Mouse (Mus musculus) heart, embryonic 16.5 days (tissue): ENCODE measurements at regions not wholly inside any gene's neighbourhood (a gene's known extent, or its start where the extent isn't known, plus 50 kb on each side); places are given as distances from the start of the nearest gene placed in this dataset.

Experiments
- ATAC-seq: fragments of 200-750 bp; cut with Nextera tagmentation; replicated peaks from 2 replicates; pipeline ENCODE4 v1.8.0; 2017; ENCODE audit warnings: moderate number of reproducible peaks; ENCODE audit not compliant: insufficient read depth, low FRiP score; ENCODE audit errors: extremely low read depth
- H3K27ac ChIP-seq: fragments of 300-500 bp; sonication (generic); 2 replicates; pipeline ENCODE4 v1.5.1; 2014; ENCODE audit warnings: mild to moderate bottlenecking, low read length, control low read depth, moderate library complexity
- H3K27me3 ChIP-seq: fragments of 300-500 bp; sonication (generic); 2 replicates; pipeline ENCODE4 v1.6.1; 2014; ENCODE audit warnings: low read length, mixed read lengths; ENCODE audit not compliant: control insufficient read depth, insufficient read depth
- H3K36me3 ChIP-seq: fragments of 300-500 bp; sonication (generic); 2 replicates; pipeline ENCODE4 v1.6.1; 2014; ENCODE audit not compliant: control insufficient read depth, insufficient read depth
- H3K4me1 ChIP-seq: fragments of 300-500 bp; sonication (generic); 2 replicates; pipeline ENCODE4 v1.6.1; 2014; ENCODE audit warnings: low read length, mixed read lengths; ENCODE audit not compliant: control insufficient read depth, insufficient read depth
- H3K4me2 ChIP-seq: fragments of 300-500 bp; sonication (generic); 2 replicates; pipeline ENCODE4 v1.6.1; 2014; ENCODE audit warnings: low read depth, mild to moderate bottlenecking, control low read depth, low read length
- H3K4me3 ChIP-seq: fragments of 300-500 bp; sonication (generic); 2 replicates; pipeline ENCODE4 v1.5.1; 2014; ENCODE audit warnings: mild to moderate bottlenecking, control low read depth, low read length
- H3K9ac ChIP-seq: fragments of 300-500 bp; sonication (generic); 2 replicates; pipeline ENCODE4 v1.6.1; 2014; ENCODE audit warnings: low read length, control low read depth
- H3K9me3 ChIP-seq: fragments of 300-500 bp; sonication (generic); replicated peaks from 2 replicates; pipeline ENCODE4 v1.6.1; 2016; ENCODE audit warnings: low read length; ENCODE audit not compliant: control insufficient read depth
- WGBS: fragments of 180-500 bp; shearing (Covaris S2); extraction: QIAGEN DNeasy Blood & Tissue Kit; methylation state at CpG from one replicate; pipeline ENCODE4 v1.1.7; 2014; 5-methylcytosine and 5-hydroxymethylcytosine counted together

DNA sequence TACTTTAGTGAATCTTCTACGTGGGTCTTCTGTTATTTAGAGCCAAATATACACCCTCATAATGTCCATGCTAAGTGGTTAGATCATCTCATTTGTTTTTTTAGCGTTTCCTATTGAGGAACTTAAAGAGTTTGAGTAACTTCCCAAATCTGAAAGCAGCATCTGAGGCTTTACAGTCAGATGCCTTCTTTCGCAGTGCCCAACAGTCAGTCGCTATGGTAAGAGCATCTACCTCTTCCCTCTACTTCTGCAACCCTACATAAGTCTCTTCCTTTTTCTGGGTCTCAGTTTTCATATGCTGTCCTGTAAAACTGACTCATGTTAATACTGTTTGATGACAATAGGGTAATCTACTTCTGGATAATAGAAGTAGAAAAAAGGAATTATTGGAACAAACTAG lies 146.8 kb downstream of the Ktn1 start:
- no peaks in the 10 kb centered on the region for H3K27me3 ChIP-seq
- no peaks in the 10 kb centered on the region for H3K4me1 ChIP-seq
- no peak for ATAC-seq
- no peak overlapping the region for H3K9ac ChIP-seq
- H3K4me3 ChIP-seq = no peak overlapping the region
- no peak overlapping the region for H3K4me2 ChIP-seq
- no peak overlapping the region for H3K27ac ChIP-seq
- 0 out of 2 replicates have a peak, but pooled peaks cover 3% of the 10 kb centered on the region for H3K9me3 ChIP-seq
- WGBS = 75% methylated on average over 4 of the region's 4 CpGs
- no peaks in the 10 kb centered on the region for H3K36me3 ChIP-seq

GRCm38 (mm10) chr14:47798203-47798602 lies 150.0 kb downstream of the Ktn1 start:
- H3K36me3 ChIP-seq = no peaks in the 10 kb centered on the region
- no peak overlapping the region for H3K4me2 ChIP-seq
- peaks cover 6% of the 10 kb centered on the region for H3K4me1 ChIP-seq
- ATAC-seq = no peak
- no peaks in the 10 kb centered on the region for H3K27me3 ChIP-seq
- 0 out of 2 replicates have a peak, but pooled peaks cover 3% of the 10 kb centered on the region for H3K9me3 ChIP-seq
- H3K9ac ChIP-seq = no peak overlapping the region
- no peak overlapping the region for H3K4me3 ChIP-seq
- 60% methylated on average over 3 of the region's 3 CpGs for WGBS
- no peak overlapping the region for H3K27ac ChIP-seq

DNA sequence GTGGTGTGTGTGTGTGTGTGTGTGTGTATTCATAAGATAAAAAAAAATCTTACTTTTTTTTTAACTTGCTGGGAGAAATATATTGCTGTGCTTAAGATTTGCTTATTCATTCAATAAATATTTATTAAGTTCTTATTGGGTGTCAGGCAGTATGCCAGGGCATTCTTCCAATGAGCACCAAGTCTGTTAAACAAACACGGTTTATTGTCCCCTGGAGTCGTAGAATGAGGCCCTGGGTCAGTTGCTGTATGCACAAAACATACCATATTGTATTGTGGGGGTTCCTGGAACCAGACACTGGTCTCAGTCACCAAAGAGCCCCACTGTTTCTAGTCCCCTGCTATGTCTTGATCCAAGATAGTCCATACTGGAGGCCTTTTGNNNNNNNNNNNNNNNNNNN lies 151.3 kb downstream of the Ktn1 start:
- no peak overlapping the region for H3K9ac ChIP-seq
- H3K27ac ChIP-seq = no peak overlapping the region
- ATAC-seq = no peak
- H3K4me2 ChIP-seq = no peak overlapping the region
- no peaks in the 10 kb centered on the region for H3K36me3 ChIP-seq
- H3K27me3 ChIP-seq = no peaks in the 10 kb centered on the region
- H3K9me3 ChIP-seq = 0 out of 2 replicates have a peak, but pooled peaks cover 3% of the 10 kb centered on the region
- H3K4me3 ChIP-seq = no peak overlapping the region
- WGBS = 61% methylated on average over 2 of the region's 2 CpGs
- H3K4me1 ChIP-seq = peaks cover 6% of the 10 kb centered on the region

- Histone ChIP-seq H3K4me1 (peaks cover 6% of the 10 kb centered on the region), H3K9me3 (no peaks in the 10 kb centered on the region), H3K27ac (no peak overlapping the region), H3K4me2 (no peak overlapping the region), H3K36me3 (no peaks in the 10 kb centered on the region), H3K27me3 (no peaks in the 10 kb centered on the region), H3K9ac (no peak overlapping the region), H3K4me3 (no peak overlapping the region)
- ATAC-seq = no peak
- WGBS = 81% methylated on average over 1 of the region's 1 CpGs
Observed at GRCm38 (mm10) chr14:47805202-47805601, 157.0 kb downstream of the Ktn1 start.

DNA sequence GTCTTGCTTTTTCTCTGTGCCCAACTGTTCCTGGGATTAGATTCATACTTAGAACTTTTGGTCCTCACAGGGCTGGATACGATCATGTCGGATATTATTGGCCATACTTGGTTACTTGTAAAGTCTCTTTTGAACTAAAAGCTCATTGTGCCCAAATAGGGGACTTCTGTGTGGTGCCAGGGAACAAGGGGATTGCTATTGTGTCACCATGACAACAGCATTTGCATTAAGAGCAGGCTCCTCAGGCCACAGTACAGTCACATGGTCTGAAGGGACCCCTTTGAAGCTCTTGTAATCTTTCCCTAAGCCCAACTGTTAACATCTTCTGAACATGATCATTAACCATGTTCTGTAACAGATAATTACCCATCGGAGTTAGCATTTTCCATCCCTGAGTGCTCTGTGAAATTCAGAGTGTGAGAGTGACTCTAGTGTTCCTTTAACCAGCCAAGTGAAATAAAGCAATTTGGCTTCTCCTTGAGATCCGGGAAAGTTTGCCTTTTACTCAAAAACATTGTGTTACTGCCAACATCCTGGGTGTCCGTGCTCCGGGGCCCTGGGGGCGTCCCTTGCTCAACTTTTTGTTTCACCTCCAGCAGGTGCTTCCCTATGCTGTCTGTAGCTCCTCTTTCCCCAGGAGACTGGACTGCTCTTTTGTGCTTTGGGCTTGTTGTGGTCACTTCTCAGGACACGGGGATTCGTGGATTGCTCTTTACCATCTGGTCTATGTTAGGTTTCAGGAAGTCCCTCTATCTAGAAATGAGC lies 157.7 kb downstream of the Ktn1 start:
- Histone ChIP-seq H3K27ac (no peak overlapping the region), H3K9ac (no peak overlapping the region), H3K36me3 (no peaks in the 10 kb centered on the region), H3K4me3 (no peak overlapping the region), H3K27me3 (no peaks in the 10 kb centered on the region), H3K4me1 (peaks cover 4% of the 10 kb centered on the region), H3K4me2 (no peak overlapping the region), H3K9me3 (no peaks in the 10 kb centered on the region)
- 53% methylated on average over 9 of the region's 9 CpGs for WGBS
- ATAC-seq = no peak

DNA sequence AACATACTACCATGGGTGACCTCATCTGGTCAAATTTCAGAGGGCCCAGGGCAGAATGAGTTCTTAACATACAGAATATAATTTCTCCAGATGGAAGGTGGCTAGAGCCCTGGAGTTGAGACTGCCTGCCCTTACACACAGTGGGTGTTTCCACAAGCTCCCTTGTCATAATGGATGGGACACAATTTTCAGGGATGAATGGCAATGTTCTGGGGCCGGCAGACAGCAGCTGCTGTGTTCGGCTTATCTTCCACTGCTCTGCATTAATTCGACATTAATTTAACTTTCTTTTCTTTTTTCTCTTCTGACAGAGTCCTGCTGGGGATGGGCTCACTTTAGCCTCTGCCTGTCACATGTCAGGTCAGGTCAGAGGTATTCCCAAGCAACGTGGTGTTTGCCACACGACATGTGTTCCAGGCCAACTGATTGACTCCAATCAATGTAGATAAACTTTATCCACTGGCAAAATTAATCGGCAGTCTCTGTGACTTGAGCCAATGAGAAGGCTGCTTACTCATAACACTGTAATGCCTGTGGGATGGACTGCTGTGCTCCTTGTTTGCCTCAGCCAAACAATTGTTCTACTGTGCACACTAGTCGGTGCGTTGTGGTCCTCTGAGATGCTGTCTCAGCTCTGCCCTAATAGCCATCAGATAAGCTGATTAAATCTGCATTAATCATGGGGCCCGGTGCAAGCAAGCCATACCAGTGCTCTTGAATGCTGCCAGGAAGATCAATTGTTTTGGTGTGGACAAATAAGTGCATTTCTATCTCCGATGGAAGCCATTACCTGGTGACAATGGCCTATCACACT lies 160.1 kb downstream of the Ktn1 start:
- WGBS = 59% methylated on average over 10 of the region's 10 CpGs
- Histone ChIP-seq H3K36me3 (no peaks in the 10 kb centered on the region), H3K27ac (no peak overlapping the region), H3K4me3 (no peak overlapping the region), H3K4me1 (no peaks in the 10 kb centered on the region), H3K9ac (no peak overlapping the region), H3K27me3 (no peaks in the 10 kb centered on the region), H3K9me3 (no peaks in the 10 kb centered on the region), H3K4me2 (no peak overlapping the region)
- no peak for ATAC-seq

DNA sequence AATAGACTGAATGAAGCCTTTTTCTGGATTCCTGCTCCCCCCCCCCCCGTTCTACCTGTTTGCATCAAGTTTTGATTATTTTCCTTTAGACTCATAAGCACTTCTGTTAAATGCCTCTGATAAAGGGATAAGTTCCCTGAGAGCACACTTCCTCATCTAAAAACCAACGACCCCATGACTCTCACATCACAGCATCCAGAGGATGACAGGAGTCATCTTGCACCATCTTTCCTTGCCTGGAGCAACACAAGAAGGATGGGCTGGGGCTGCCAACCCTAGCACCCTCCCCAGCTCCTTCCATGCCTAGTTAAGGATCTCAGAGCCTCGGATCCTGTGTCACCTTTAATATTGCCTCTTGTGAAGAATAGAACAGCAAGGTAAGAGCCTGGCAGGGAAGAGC lies 170.0 kb downstream of the Ktn1 start:
- Histone ChIP-seq H3K4me1 (no peaks in the 10 kb centered on the region), H3K9me3 (no peaks in the 10 kb centered on the region), H3K4me2 (no peak overlapping the region), H3K4me3 (no peak overlapping the region), H3K36me3 (no peaks in the 10 kb centered on the region), H3K9ac (no peak overlapping the region), H3K27ac (no peak overlapping the region), H3K27me3 (no peaks in the 10 kb centered on the region)
- ATAC-seq = no peak
- 56% methylated on average over 3 of the region's 3 CpGs for WGBS

DNA sequence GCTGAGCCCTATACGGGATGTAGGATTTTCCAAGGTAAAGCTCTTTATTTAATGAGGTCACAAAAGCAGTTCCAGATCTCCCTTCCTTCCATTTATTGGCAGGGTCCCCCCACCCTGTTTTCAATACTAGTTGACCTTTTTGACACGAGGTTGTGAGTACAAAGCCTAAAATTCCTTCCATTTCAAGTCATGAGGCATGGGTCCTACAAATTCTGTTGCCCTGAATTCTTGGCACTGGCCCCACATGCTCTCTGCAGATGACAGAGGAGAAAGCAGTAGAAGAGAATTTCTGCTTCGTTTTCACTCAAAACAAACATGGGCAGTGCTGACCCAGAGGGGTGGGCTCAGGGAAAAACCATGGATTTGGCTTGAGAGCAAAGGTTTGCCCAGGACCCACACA lies 170.4 kb downstream of the Ktn1 start:
- Histone ChIP-seq H3K4me3 (no peak overlapping the region), H3K4me1 (no peaks in the 10 kb centered on the region), H3K36me3 (no peaks in the 10 kb centered on the region), H3K9ac (no peak overlapping the region), H3K27me3 (no peaks in the 10 kb centered on the region), H3K4me2 (no peak overlapping the region), H3K9me3 (no peaks in the 10 kb centered on the region), H3K27ac (no peak overlapping the region)
- 54% methylated on average over 3 of the region's 3 CpGs for WGBS
- no peak for ATAC-seq

GRCm38 (mm10) chr14:47820571-47821143 lies 172.4 kb downstream of the Ktn1 start:
- Histone ChIP-seq H3K27me3 (no peaks in the 10 kb centered on the region), H3K27ac (no peak overlapping the region), H3K9me3 (no peaks in the 10 kb centered on the region), H3K4me2 (no peak overlapping the region), H3K4me3 (no peak overlapping the region), H3K36me3 (no peaks in the 10 kb centered on the region), H3K4me1 (no peaks in the 10 kb centered on the region), H3K9ac (no peak overlapping the region)
- WGBS = 70% methylated on average over 13 of the region's 13 CpGs
- ATAC-seq = no peak
